Mouse (Mus musculus) cerebellum, adult 9-11 months (tissue): ENCODE results near the gene Gm8362.
"Not testable (repeated sequence)": the region's sequence is repeated elsewhere in the genome, so short reads cannot be mapped to it uniquely, and the experiment has no call there.

Source experiments
- DNase-seq: peaks from one replicate; pipeline ENCODE4 v3.0.0; 2022

The Gm8362 gene

GRCm38 (mm10) chr14:6774311-6774710 is at the start of gene Gm8362:
TSS of gene Gm8362 (minus strand) at chr14:6774411.
- DNase-seq: not testable (repeated sequence)

GRCm38 (mm10) chr14:6823297-6823696 is 49.1 kb upstream of the Gm8362 start:
- not testable (repeated sequence) for DNase-seq

- not testable (repeated sequence) for DNase-seq
Measured at GRCm38 (mm10) chr14:6757231-6757536, 17.0 kb downstream of the Gm8362 start.

GRCm38 (mm10) chr14:6756384-6757230 is 17.6 kb downstream of the Gm8362 start:
- DNase-seq: peak; percentile 3

- DNase-seq: not testable (repeated sequence)
Measured at GRCm38 (mm10) chr14:6742232-6742631, 32.0 kb downstream of the Gm8362 start, which contains the start of gene Gm3636. TSS of gene Gm3636 (minus strand) at chr14:6742332.

GRCm38 (mm10) chr14:6720151-6720550 is 54.1 kb downstream of the Gm8362 start, which contains the start of gene Gm8050:
TSS of gene Gm8050 (minus strand) at chr14:6720251.
- DNase-seq: not testable (repeated sequence)
